Mouse (Mus musculus) erythroid progenitor cell, adult 5-6 weeks (primary cell): Measurements from ENCODE around the gene Fam117a. TPM values are rescaled to one million over a fixed set of nuclear protein-coding genes. Genes with fewer than 3 reads are reported as not detected.
"Not testable (repeated sequence)": the region's sequence is repeated elsewhere in the genome, so short reads cannot be mapped to it uniquely, and the experiment has no call there.

Source experiments
- ATAC-seq: replicated peaks from 2 replicates; pipeline ENCODE4 v1.8.0; 2016; ENCODE audit warnings: moderate number of reproducible peaks, mild to moderate bottlenecking, moderate TSS enrichment, inconsistent platforms; ENCODE audit not compliant: poor library complexity, low FRiP score, severe bottlenecking
- total RNA-seq, 2 experiments: library from RNA; stranded (forward) in 1 of 2; stranded (reverse) in 1 of 2; fragments of 150-400 nt in 1 of 2; fragments of 186-747, 209-891 nt in 1 of 2; gene quantifications; 2 replicates each; pipeline versions ENCODE4 v1.2.3 to v1.2.4; 2015 to 2017; ENCODE audit warnings: low replicate concordance in 2 of 2

Fam117a gene
- total RNA-seq, 2 experiments from 2014 or later, result 282 to 340 TPM

DNA sequence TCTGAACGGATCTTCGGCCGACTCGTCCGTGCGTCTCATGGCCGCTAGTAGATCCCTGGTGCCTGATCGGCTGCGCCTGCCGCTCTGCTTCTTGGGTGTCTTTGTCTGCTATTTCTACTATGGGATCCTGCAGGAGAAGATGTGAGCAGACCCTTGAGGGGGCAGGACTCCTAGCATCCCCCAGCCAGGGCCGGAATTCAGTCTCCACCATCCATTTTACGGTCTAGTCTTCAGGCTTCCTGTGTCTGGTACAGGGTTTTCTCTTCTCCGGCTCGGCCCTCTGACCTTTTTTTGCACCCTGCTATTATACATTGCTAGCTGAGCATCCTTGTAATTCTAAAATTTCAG is 48.1 kb downstream of the Fam117a start:
- ATAC-seq, result no peak; the same call in none of the 2 replicates

DNA sequence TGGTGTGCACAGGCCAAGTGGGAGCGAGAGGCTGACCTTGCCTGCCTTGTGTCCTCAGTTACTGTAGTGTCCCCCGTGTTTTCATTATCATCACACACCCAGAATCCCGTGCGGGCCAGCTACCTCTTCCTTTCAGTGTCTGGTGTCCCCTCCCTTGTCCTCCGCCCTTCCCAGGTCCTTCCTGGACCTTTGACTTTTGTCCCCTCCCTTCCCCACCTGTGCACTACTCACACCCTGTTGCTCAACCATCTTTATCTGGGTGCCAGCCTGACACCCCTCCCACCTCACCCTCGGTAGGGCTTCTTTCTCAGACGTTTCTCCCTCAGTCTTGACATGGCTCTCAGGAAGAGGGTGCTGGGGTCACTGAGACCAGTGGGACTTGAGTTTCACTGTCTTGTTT is 50.5 kb downstream of the Fam117a start:
- ATAC-seq, result no peak

DNA sequence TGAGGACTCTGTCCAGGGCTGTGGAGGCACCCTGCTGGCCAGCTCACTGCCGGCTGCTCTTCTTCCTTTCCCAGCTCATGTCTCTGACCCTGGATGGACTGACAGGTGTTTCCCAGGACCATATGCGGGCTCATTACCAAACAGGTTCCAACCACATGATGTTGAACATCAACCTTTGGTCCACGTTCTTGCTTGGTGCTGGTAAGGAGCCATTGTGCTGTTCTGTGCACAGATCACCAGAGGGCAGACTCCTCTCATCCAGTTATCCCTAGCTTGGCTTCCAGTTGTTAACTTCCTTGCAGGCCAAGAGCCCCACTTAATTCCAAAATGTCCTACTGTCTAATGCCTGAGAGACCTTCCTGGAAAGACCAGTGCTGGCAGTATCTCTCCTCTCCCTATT is 52.2 kb downstream of the Fam117a start:
- no peak for ATAC-seq

DNA sequence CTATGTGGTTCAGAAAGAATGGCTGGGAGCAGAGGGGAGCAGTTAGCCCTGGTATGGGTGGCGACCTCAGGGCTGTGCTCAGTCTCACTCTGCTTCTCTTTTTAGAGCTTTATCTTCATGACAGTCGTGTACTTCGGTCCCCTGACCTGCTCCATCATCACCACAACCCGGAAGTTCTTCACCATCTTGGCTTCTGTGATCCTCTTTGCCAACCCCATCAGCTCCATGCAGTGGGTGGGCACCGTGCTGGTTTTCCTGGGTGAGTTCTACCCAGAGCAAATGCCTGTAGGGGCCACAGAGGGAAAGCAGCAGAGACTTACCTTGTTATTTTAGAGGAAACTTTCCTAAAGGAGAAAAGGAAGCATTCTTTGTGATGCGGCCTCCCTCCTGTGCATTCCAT is 53.6 kb downstream of the Fam117a start:
- no peak for ATAC-seq

DNA sequence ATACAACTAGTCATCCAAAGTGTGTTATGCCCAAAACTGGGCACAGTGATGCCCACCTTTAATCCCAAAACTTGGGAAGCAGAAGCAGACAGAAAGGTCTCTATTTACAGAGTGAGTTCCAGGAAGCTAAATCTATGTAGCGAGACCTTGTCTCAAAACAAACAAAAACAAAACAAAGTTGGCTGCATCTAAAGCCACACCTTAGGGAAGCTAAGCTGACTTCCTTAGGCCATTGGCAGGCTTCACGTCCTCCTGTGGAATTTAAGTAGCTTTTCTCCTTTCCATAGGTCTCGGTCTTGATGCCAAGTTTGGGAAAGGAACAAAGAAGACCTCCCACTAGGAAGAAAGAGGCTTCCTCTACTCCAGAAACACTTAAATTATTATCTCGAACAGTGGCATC is 54.4 kb downstream of the Fam117a start:
- no peak for ATAC-seq

DNA sequence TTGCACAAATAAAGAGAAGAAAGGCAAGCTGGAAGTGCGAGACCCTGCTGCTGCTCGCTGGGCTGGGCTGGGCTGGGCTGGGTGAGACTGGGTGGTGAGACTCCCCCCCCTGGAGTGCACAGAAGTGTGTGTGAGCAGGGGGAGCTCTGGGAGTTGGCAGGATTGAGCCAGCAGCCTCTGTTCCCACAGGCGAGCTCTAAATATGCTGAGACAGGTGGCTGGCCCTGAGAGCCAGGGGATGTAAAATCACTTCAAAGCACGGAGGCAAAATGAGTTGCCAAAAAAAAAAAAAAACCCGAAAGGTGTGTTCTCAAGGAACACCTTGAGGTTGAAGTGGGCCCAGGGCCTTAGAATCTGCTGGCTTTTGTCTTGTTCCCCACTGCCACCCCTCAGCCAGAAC is 54.9 kb downstream of the Fam117a start:
- no peak for ATAC-seq

DNA sequence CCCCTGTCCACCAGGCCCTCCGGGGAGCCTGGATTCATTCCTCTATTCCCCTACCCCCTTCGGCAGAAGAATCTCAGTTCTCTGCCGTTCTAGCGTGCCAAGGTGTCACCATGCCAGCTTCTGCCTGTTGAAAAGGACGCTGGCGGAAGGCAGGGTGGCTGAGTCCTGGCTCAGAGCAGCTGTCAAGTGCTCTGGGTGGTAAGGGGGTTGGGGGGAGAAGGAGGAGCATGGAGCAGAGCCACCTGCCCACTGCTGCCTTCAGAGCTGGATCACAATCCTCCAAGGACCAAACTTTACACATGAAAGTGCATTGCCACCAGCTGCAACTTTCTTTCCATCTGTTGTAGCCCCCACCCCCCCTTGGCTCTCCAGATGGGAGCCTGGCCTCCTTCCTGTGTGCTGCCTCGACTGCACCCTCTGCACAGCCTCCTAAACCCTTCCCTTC is 55.4 kb downstream of the Fam117a start:
- no peak for ATAC-seq

DNA sequence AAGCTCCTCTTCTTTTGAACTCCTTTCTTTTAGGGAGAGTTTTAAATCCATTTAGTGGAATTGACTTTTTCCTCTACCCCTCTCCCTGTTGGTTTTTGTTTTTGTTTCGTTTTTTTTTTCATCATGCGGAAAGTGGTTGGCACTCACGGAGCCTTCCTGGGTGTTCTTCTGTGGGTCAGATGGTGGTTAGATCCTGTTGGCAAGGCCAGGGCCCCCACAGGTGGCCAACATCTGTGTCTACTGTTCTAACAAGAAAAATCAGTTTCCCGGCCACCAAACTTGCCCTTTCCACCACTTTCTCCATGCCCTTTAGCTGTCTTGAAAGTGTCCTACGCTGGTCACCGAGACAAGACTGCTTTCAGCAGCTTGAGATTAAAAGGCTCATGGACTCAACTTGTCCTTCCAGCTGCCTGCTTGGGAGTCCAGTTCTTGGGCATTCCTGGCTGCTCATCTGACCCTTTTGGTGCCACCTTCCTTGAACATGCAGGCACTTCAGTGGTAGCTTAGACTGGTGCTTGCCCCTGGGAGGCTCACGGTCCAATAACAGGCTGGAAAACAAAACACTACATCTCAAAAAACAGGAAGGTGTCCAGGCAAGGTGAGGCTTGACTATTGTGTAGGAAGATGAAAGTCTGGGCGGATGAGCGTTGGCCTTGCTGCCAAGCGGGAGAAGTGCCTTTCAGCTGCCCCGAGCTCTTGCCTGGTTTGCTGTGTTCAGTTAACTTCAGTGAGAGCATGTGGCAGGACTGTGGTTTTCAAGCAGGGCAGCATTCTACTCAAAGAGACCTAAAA is 56.1 kb downstream of the Fam117a start:
- ATAC-seq, result no peak

DNA sequence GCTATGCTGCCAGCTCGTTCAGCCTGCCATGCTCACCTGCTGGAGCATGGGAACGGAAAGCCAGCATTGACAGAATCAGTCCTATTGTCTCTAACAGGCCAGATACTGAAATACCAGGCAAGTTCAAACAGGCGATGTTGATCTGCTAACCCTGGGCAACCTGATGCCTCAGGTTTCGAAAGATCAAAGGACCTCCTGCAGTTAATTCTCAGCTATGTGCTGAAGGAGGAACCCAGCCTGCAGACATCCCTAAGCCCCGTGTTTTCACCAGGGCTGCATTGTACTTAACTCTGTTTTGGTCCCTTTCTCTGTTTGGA is 56.6 kb downstream of the Fam117a start:
- no peak for ATAC-seq

DNA sequence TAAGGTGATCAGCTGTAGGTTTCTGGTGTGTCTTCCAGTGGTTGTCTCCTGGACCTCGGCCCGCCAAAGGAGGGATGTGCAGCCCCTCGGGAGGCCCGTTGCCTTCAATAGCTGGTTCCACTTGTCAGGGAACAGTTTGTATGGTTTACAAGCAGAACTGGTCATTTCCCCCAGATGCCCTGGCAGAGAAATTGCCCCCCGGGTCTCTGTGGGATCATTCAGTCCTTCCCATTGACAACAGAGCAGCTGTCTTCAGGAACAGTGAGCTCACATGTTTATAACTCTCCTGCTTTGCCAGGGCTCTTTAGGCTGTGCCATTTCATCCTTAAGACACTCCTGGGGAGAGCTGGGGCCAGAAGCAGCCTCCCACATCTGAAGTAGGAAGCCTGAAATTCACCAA is 57.3 kb downstream of the Fam117a start:
- no peak for ATAC-seq

DNA sequence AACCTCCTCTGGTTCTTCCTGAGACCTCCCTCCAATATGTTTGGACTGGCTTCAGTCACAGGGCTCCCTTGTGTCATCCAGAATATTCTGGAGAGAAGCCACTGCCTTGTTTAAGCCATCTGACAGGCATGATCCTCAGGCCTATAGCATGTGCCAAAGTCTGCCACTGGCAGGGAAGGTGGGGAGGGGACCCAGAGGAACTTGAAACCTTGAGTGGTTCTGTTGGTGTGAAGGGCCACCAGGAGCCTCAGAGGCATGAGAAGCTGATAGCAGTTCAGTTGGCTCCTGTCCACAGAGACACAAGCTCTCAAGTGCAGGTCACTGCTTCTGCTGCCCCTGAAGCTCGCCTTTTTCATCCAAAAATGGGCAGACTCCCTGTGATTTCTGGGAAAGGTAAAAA is 59.7 kb downstream of the Fam117a start:
- no peak for ATAC-seq

DNA sequence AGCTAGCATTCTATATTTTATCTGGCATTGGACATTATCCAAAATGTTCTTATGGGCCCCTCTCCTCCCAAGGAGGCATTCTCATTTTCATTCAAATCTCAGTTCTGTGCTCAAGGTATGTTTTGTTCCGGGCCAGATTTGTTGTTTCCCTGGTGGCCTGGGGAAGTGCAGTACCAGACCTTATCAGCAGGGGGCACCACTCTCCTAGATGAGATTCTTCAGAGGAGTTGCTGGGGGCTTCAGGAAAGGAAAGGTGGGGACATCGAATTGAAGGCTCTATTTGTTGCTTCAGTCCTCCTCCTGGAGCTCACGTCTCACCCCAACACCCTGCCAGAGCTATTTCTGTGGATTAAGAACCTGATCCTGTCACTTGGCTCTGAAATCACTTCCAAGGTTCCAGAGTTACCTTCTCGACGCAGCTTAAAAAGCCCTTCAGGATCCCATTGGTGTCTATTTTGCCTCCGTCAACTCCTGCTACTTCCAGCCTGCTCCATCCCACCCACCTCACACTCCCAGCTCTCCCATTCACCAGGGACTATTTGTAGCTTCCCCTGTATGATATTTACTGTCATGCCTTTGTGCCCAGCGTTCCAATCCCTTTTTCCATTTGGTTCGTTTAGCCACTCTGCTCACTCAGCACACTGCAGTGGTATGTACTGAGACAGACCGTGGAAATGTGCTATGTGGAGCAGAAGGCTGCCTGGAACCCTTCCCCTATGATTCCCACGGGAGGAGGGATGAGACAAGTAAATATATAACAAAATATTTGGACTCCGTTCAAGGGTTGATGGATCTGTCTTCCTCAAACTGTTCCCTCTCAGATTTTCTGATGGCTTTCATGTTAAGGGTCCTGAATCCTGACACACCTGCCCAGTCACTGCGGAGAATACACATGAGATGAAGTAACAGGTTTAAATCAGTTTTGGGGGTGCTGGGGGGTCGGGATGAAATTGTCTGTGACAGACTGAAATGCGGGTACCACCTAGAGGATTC is 61.3 kb downstream of the Fam117a start:
- 0 out of 2 replicates have a peak, but pooled peaks have one; percentile 47 for ATAC-seq

DNA sequence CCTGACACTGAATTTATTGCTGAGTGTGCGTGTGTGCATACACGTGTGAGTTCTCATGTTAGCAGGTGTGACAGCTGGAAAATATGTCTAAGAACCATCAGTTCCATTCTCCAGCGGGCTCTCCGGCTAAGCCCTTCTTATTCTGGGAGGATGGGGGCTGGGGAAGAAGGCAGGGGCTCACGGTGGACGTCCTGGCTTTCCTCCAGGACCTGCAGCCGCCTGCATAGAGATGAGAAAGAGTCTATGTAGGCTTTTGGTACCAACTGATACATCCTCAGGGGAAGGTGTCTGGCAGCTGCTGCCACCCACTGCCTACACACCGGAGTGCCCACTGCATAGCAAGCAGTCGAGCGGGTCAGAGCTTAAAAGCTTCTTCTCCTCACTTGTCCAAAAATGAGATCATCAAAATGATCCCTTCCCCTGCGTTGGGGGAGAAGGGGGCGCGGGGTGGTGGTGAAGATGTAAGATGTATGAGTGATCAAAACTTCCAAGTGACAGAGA is 62.8 kb downstream of the Fam117a start:
- no peak for ATAC-seq

DNA sequence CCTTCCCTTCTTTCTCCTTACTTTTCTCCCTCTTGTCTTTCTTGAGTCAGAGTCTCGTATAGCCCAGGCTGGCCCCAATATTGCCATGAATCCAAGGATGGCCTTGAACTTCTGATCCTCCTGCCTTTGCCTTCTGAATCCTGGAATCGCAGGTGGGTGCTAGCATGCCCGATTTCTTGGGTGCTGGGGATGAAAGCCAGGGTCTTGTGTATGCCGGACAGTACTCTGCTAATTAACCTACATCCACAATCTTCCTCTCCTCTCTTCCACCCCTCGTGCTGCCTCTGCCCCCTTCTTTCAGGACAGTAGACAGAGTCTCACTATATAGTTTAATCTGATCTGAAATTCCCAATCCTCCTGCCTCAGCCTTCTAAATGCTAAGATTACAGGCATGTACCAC is 64.8 kb downstream of the Fam117a start:
- ATAC-seq, result no peak

DNA sequence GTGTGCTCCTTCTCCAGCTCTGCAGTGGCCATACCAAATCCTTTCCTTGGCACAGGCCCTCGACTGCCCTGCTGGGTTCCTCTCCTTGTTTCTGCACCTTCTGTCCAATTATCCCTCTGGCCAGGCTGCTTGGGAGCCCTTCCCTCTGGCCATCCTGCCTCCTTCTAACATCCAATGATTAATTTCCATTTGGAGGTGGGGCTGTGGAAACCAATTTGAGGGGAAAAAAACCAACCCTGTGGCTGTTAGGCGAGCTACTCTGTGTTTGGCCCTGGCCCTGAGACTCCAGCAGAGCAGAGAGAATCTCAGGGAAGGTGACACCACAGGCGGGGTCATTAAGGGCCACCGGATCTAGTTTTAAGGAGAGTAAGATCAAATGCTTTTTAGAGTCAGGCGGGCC is 65.4 kb downstream of the Fam117a start:
- no peak for ATAC-seq

DNA sequence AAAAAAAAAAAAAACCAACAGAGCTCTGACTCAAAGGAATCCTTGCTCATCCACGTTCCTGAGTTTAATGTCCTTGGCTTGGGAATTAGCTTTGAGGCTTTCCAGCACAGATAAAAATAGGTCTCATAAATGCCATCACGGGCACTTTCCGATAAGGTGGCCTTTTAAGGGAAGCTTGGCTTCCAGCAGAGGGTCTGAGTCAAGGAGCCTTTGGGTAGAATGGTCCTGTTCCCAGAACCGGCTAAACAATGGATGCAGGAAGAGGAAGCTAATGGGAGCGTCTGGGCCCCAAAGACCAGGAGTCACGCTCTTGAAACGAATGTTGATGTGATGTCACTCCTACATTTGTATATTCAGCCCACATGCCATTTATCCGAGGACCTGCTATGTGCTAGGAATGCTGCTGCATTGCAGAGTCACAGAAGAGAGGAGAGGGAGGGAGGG is 65.9 kb downstream of the Fam117a start:
- no peak for ATAC-seq

DNA sequence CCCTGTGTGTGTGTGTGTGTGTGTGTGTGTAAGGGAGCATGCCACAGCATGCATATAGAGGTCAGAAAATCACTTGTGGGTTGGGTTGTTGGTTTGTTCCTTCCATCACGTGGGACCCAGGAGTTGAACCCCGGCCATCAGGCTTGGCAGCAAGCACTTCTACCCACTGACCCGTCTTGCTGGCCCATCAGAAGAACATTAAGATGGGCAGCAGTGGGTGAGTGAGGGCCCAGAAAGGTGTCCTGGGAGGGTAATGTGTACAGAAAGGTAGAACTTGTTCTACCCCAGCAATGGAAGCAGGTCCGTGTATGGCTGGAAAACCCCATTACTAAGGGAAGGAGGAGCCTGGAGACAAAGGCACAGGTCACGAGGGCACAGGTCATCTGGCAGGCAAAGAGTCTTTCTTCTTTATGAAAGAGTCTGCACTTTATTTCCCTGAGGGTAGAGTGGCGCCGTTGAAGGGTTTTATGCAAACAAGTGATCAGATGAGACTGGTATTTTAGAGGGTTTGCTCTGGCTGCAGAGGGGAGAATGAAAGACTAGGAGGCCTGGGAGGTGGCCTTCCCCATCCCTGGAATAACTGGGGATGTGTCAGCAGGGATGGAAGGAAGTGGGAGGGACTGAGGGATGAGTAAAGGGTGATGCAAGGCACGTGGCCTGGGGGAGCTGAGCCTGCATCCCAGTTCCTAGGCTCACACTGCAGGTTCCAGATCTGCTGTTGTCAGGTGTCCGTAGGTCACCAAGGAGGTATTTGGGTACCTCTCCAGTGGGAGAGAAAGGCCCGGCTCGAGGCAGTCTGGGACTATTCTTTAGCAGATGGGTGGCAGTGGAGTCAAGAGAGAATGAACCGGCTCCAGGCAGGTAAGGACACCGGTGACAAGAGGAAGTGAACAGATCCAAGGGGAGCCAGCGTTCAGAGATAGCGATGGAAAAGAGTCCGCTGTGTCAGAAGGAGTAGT is 66.8 kb downstream of the Fam117a start:
- ATAC-seq, result no peak

DNA sequence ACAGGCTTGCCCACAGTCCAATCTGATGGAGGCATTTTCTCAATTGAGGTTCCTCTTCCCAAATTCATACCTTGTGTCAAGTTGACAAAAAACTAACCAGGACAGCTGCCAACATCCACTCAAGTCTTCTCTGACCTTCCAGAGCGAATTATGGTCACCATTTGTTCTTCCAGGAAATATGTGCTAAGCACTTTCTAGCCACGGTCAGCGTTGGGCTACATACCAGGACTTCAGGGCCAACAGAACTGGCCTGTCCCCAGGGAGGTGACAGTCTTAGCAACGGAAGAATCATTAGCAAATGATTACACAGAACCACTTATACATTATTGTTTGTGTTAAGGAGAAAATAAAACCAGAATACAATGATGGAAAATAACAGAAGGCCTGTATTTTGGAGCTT is 69.0 kb downstream of the Fam117a start:
- ATAC-seq, result no peak

DNA sequence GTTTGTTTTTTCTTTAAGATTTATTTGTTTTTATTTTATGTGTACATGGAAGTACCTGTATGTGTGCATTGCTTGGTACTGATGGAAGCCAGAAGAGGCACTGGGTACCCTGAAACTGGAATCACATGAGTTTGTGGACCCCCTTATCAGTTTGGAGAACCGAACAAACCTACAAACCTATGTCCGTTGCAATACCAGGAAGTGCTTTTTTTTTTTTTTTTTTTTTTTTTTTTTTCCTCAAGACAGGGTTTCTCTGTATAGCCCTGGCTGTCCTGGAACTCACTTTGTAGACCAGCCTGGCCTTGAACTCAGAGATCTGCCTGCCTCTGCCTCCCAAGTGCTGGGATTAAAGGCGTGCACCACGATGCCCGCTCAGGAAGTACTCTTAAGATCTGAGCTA is 69.6 kb downstream of the Fam117a start:
- not testable (repeated sequence) for ATAC-seq
